16 mouse cellular contexts compared by ENCODE assay signal in genomic region chr19:18619691-18620090, GRCm38 (mm10). TPM values are rescaled to one million over a fixed set of nuclear protein-coding genes. Genes with fewer than 3 reads are reported as not detected.
DNase-seq lines count a peak whose midpoint lies in the region; ATAC-seq and TF ChIP-seq lines count a peak whose summit lies in the region.
"Had no signal": no experiment of that assay in that cellular context is flagged by ENCODE, and none has a peak within 500 bp of the region (broad histone marks: within the 10 kb centered on the region; RNA-seq: fewer than 3 reads in every experiment).

No protein-coding gene starts in this region.

- H3K27ac ChIP-seq in embryonic facial prominence, embryonic 15.5 days (replicated peaks): 0 out of 2 replicates have a peak overlapping the region, but pooled peaks have one; percentile 39
- H3K27ac ChIP-seq in embryonic facial prominence, embryonic 10.5 days (replicated peaks): no peak overlapping the region
- peak overlapping the region; percentile 10; the same call in 1 of the 2 replicates for H3K27ac ChIP-seq in small intestine, adult 2 months (ENCODE audit: insufficient read depth, low read depth, low read length)
- H3K27ac ChIP-seq: forebrain, embryonic 15.5 days; hindbrain, embryonic 12.5 days; stomach, embryonic 15.5 days had no signal

- no peak for DNase-seq in embryonic facial prominence, embryonic 10.5 days (ENCODE audit: low spot score)
- peak; percentile 53 for DNase-seq in 416B (ENCODE audit: low read depth)
- no peak for DNase-seq in right cerebral cortex, postnatal 4 days
- DNase-seq in cerebellum, postnatal 25 days: no peak
- no peak for DNase-seq in left cerebral cortex, adult 11 months (ENCODE audit: low spot score)
- DNase-seq: cerebellum, postnatal 10 days; gastrocnemius, postnatal 14 days; kidney, adult 2 months had no signal

- H3K36me3 ChIP-seq in embryonic facial prominence, embryonic 15.5 days: no peaks in the 10 kb centered on the region
- H3K36me3 ChIP-seq in embryonic facial prominence, embryonic 10.5 days (replicated peaks): no peaks in the 10 kb centered on the region
- H3K36me3 ChIP-seq in small intestine, adult 2 months (ENCODE audit: control insufficient read depth, insufficient read depth, low read length): no peaks in the 10 kb centered on the region
- H3K36me3 ChIP-seq: forebrain, embryonic 15.5 days; heart, embryonic 12.5 days; hindbrain, embryonic 12.5 days; stomach, embryonic 15.5 days had no signal

- ATAC-seq in embryonic facial prominence, embryonic 15.5 days (ENCODE audit: insufficient number of reproducible peaks, low FRiP score, low TSS enrichment, low read depth): no peak
- peak; percentile 53 for ATAC-seq in common myeloid progenitor, adult 5-6 weeks (replicated peaks; ENCODE audit: low read depth, poor library complexity, severe bottlenecking)
- ATAC-seq: forebrain, embryonic 15.5 days had no signal

- WGBS in embryonic facial prominence, embryonic 15.5 days: 59% methylated on average over 1 of the region's 1 CpGs
- WGBS in embryonic facial prominence, embryonic 10.5 days: 88% methylated on average over 1 of the region's 1 CpGs
- 70% methylated on average over 1 of the region's 1 CpGs for WGBS in small intestine, adult 2 months

- H3K9ac ChIP-seq in embryonic facial prominence, embryonic 15.5 days: no peak overlapping the region
- H3K9ac ChIP-seq: forebrain, embryonic 15.5 days; heart, embryonic 12.5 days; hindbrain, embryonic 12.5 days; stomach, embryonic 15.5 days had no signal

- peaks cover 13% of the 10 kb centered on the region; the same call in 1 of the 2 replicates for H3K4me1 ChIP-seq in embryonic facial prominence, embryonic 15.5 days
- H3K4me1 ChIP-seq in embryonic facial prominence, embryonic 10.5 days: peaks cover 10% of the 10 kb centered on the region
- peaks cover 6% of the 10 kb centered on the region; the same call in 1 of the 2 replicates for H3K4me1 ChIP-seq in small intestine, adult 2 months (ENCODE audit: control insufficient read depth, insufficient read depth, insufficient read length, low read length)
- H3K4me1 ChIP-seq: forebrain, embryonic 15.5 days; hindbrain, embryonic 12.5 days had no signal

- no peak overlapping the region for H3K4me3 ChIP-seq in embryonic facial prominence, embryonic 15.5 days (replicated peaks)
- H3K4me3 ChIP-seq in embryonic facial prominence, embryonic 10.5 days: no peak overlapping the region
- no peak overlapping the region for H3K4me3 ChIP-seq in small intestine, adult 2 months (ENCODE audit: low read depth, low read length)
- H3K4me3 ChIP-seq: forebrain, embryonic 15.5 days; heart, embryonic 12.5 days; hindbrain, embryonic 12.5 days; stomach, embryonic 15.5 days had no signal

- TF ChIP-seq POLR2A in small intestine, adult 2 months (IDR thresholded peaks at IDR 0.05; ENCODE audit: low read depth, low read length): no peak

- no peak overlapping the region for H3K4me2 ChIP-seq in embryonic facial prominence, embryonic 15.5 days (replicated peaks)
- H3K4me2 ChIP-seq: forebrain, embryonic 15.5 days; heart, embryonic 12.5 days; hindbrain, embryonic 12.5 days; liver, embryonic 11.5 days; stomach, embryonic 15.5 days had no signal

- no peak for TF ChIP-seq CTCF in small intestine, adult 2 months (IDR thresholded peaks at IDR 0.05; ENCODE audit: extremely low read depth, insufficient read length, insufficient replicate concordance, low read depth, low read length)

- H3K27me3 ChIP-seq in embryonic facial prominence, embryonic 15.5 days: no peaks in the 10 kb centered on the region
- no peaks in the 10 kb centered on the region for H3K27me3 ChIP-seq in embryonic facial prominence, embryonic 10.5 days (replicated peaks; ENCODE audit: low read depth, poor library complexity, severe bottlenecking)
- H3K27me3 ChIP-seq in small intestine, adult 2 months (ENCODE audit: control insufficient read depth, insufficient read depth, low read length): no peaks in the 10 kb centered on the region
- H3K27me3 ChIP-seq: forebrain, embryonic 15.5 days; heart, embryonic 12.5 days; hindbrain, embryonic 12.5 days; stomach, embryonic 15.5 days had no signal

- H3K9me3 ChIP-seq in embryonic facial prominence, embryonic 15.5 days (replicated peaks): no peaks in the 10 kb centered on the region
- no peaks in the 10 kb centered on the region for H3K9me3 ChIP-seq in embryonic facial prominence, embryonic 10.5 days
- H3K9me3 ChIP-seq: forebrain, embryonic 15.5 days; heart, embryonic 12.5 days; hindbrain, embryonic 12.5 days; stomach, embryonic 15.5 days had no signal

RNA-seq across cellular contexts. Expression of gene Ostf1, which starts 11.9 kb away (rescaled TPM):
- 124 and 125 TPM in 2 replicates for polyA plus RNA-seq in embryonic facial prominence, embryonic 15.5 days (2015; fragmentation: Nextera tagmentation; extraction: Ambion mirVana)
- 35.0 and 37.0 TPM in 2 replicates for polyA plus RNA-seq in embryonic facial prominence, embryonic 10.5 days (2016; fragmentation: Nextera tagmentation; extraction: Ambion mirVana)
- 99.8 and 109 TPM in 2 replicates for total RNA-seq in common myeloid progenitor, adult 5-6 weeks (2017)
- polyA plus RNA-seq in small intestine, adult 2 months (2012; rRNA removed): 27.2 and 52.6 TPM in 2 replicates

RNA-seq across cellular contexts. Expression of gene Nmrk1, which starts 12.1 kb away (rescaled TPM):
- polyA plus RNA-seq in embryonic facial prominence, embryonic 15.5 days (2015; fragmentation: Nextera tagmentation; extraction: Ambion mirVana): 20.0 and 21.0 TPM in 2 replicates
- 8.1 and 8.7 TPM in 2 replicates for polyA plus RNA-seq in embryonic facial prominence, embryonic 10.5 days (2016; fragmentation: Nextera tagmentation; extraction: Ambion mirVana)
- total RNA-seq in common myeloid progenitor, adult 5-6 weeks (2017): 4.0 and 7.6 TPM in 2 replicates
- polyA plus RNA-seq in small intestine, adult 2 months (2012; rRNA removed): 2.3 TPM in 2 replicates

RNA-seq across cellular contexts. Expression of gene Carnmt1, which starts 50.9 kb away (rescaled TPM):
- polyA plus RNA-seq in embryonic facial prominence, embryonic 15.5 days (2015; fragmentation: Nextera tagmentation; extraction: Ambion mirVana): 32.3 and 36.5 TPM in 2 replicates
- 27.8 and 29.9 TPM in 2 replicates for polyA plus RNA-seq in embryonic facial prominence, embryonic 10.5 days (2016; fragmentation: Nextera tagmentation; extraction: Ambion mirVana)
- total RNA-seq in common myeloid progenitor, adult 5-6 weeks (2017): 37.3 and 44.7 TPM in 2 replicates
- 3.3 and 5.0 TPM in 2 replicates for polyA plus RNA-seq in small intestine, adult 2 months (2012; rRNA removed)
